Mouse (Mus musculus) MEL (cell line): Measurements from ENCODE around the gene Zcchc24. TPM values are rescaled to one million over a fixed set of nuclear protein-coding genes. Genes with fewer than 3 reads are reported as not detected.

Experiments used
- DNase-seq: peaks from one replicate; pipeline ENCODE4 v3.0.0; 2011; ENCODE audit warnings: low read depth, low spot score
- H3K27ac ChIP-seq: 2 replicates; pipeline ENCODE4 v1.5.1; 2012; ENCODE audit warnings: low read depth, mild to moderate bottlenecking, control low read depth, low read length, moderate library complexity; ENCODE audit not compliant: control insufficient read depth
- H3K27me3 ChIP-seq, 2 experiments: fragments of 150-350 bp in 1 of 2; sonication (generic) in 1 of 2; 2 replicates each; pipeline ENCODE4 v1.6.1; 2012; ENCODE audit warnings: low read length in 2 of 2, mild to moderate bottlenecking in 2 of 2, improper control_type of control experiment in 1 of 2, moderate library complexity in 1 of 2; ENCODE audit not compliant: insufficient read depth in 2 of 2, control insufficient read depth in 1 of 2
- H3K36me3 ChIP-seq, 2 experiments: 2 replicates each; pipeline ENCODE4 v1.6.1; 2012 to 2014; ENCODE audit warnings: low read length in 2 of 2, improper control_type of control experiment in 1 of 2, inconsistent platforms in 1 of 2, mild to moderate bottlenecking in 1 of 2; ENCODE audit not compliant: insufficient read depth in 2 of 2, control insufficient read depth in 1 of 2
- H3K4me1 ChIP-seq, 2 experiments: fragments of 150-350 bp in 1 of 2; sonication (generic) in 1 of 2; 2 replicates each; pipeline ENCODE4 v1.6.1; 2012; ENCODE audit warnings: low read length in 2 of 2, improper control_type of control experiment in 1 of 2, mild to moderate bottlenecking in 1 of 2; ENCODE audit not compliant: insufficient read depth in 2 of 2, control insufficient read depth in 1 of 2
- H3K4me3 ChIP-seq, 2 experiments: fragments of 150-350 bp in 1 of 2; sonication (generic) in 1 of 2; 2 replicates each; pipeline ENCODE4 v1.5.1; 2012; ENCODE audit warnings: low read depth in 2 of 2, low read length in 2 of 2, mild to moderate bottlenecking in 2 of 2, moderate library complexity in 2 of 2, control low read depth in 1 of 2, improper control_type of control experiment in 1 of 2; ENCODE audit not compliant: control insufficient read depth in 1 of 2, insufficient read depth in 1 of 2
- H3K79me2 ChIP-seq: 2 replicates; pipeline ENCODE4 v1.6.1; 2012; ENCODE audit warnings: mild to moderate bottlenecking, low read length, moderate library complexity; ENCODE audit not compliant: control insufficient read depth, poor library complexity, insufficient read depth
- H3K9ac ChIP-seq: 2 replicates; pipeline ENCODE4 v1.6.1; 2012; ENCODE audit warnings: low read depth, mild to moderate bottlenecking, control low read depth, low read length, moderate library complexity; ENCODE audit not compliant: control insufficient read depth, poor library complexity, severe bottlenecking
- H3K9me3 ChIP-seq: fragments of 150-350 bp; sonication (generic); replicated peaks from 2 replicates; pipeline ENCODE4 v1.6.1; 2012; ENCODE audit warnings: mild to moderate bottlenecking, low read length, improper control_type of control experiment, moderate library complexity; ENCODE audit not compliant: insufficient read depth
- BHLHE40 ChIP-seq: IDR thresholded peaks from 2 replicates; pipeline ENCODE4 v1.6.1; 2012; ENCODE audit warnings: low read depth, mild to moderate bottlenecking, inconsistent platforms, low read length, improper control_type of control experiment, borderline replicate concordance
- CHD2 ChIP-seq: IDR thresholded peaks from 2 replicates; pipeline ENCODE4 v1.6.1; 2011; ENCODE audit warnings: low read length, improper control_type of control experiment
- CTCF ChIP-seq, 3 experiments: IDR thresholded peaks in 2 of 3; conservative IDR thresholded peaks in 1 of 3; 2 replicates each; pipeline ENCODE4 v1.5.1; 2011 to 2012; ENCODE audit warnings: low read length in 3 of 3, low read depth in 2 of 3, mild to moderate bottlenecking in 2 of 3, improper control_type of control experiment in 1 of 3, inconsistent platforms in 1 of 3, mixed read lengths in 1 of 3, moderate library complexity in 1 of 3; ENCODE audit not compliant: control insufficient read depth in 1 of 3, insufficient read depth in 1 of 3, poor library complexity in 1 of 3, severe bottlenecking in 1 of 3
- EP300 ChIP-seq, 2 experiments: IDR thresholded peaks; 2 replicates each; pipeline ENCODE4 v1.6.1; 2011; ENCODE audit warnings: improper control_type of control experiment in 2 of 2, low read length in 2 of 2, low read depth in 1 of 2, mild to moderate bottlenecking in 1 of 2
- ETS1 ChIP-seq: IDR thresholded peaks from 2 replicates; pipeline ENCODE4 v1.6.1; 2012; ENCODE audit warnings: low read depth, mild to moderate bottlenecking, inconsistent platforms, low read length, improper control_type of control experiment, moderate library complexity
- GATA1 ChIP-seq: IDR thresholded peaks from 2 replicates; pipeline ENCODE4 v1.6.1; 2011; ENCODE audit warnings: low read depth, low read length, improper control_type of control experiment
- JUND ChIP-seq: IDR thresholded peaks from 2 replicates; pipeline ENCODE4 v1.6.1; 2011; ENCODE audit warnings: low read depth, mild to moderate bottlenecking, improper control_type of control experiment, low read length
- MAFK ChIP-seq: IDR thresholded peaks from 2 replicates; pipeline ENCODE4 v1.6.1; 2011; ENCODE audit warnings: low read depth, mild to moderate bottlenecking, low read length, improper control_type of control experiment, borderline replicate concordance
- MAX ChIP-seq: IDR thresholded peaks from 2 replicates; pipeline ENCODE4 v1.6.1; 2011; ENCODE audit warnings: low read length, improper control_type of control experiment
- MAZ ChIP-seq: IDR thresholded peaks from 2 replicates; pipeline ENCODE4 v1.6.1; 2012; ENCODE audit warnings: low read depth, mild to moderate bottlenecking, inconsistent platforms, low read length, improper control_type of control experiment
- MXI1 ChIP-seq: IDR thresholded peaks from 2 replicates; pipeline ENCODE4 v1.6.1; 2011; ENCODE audit warnings: mild to moderate bottlenecking, low read depth, low read length, improper control_type of control experiment
- MYB ChIP-seq: IDR thresholded peaks from 2 replicates; pipeline ENCODE4 v1.6.1; 2011; ENCODE audit warnings: mild to moderate bottlenecking, low read depth, low read length, improper control_type of control experiment
- NRF1 ChIP-seq: IDR thresholded peaks from 2 replicates; pipeline ENCODE4 v1.6.1; 2014; ENCODE audit warnings: low read depth, mild to moderate bottlenecking, inconsistent platforms, low read length, improper control_type of control experiment, moderate library complexity; ENCODE audit not compliant: poor library complexity, insufficient read depth, severe bottlenecking
- POLR2AphosphoS5 ChIP-seq: IDR thresholded peaks from 2 replicates; pipeline ENCODE4 v1.6.1; 2012; ENCODE audit warnings: low read depth, borderline replicate concordance, mild to moderate bottlenecking, inconsistent platforms, low read length, moderate library complexity, mixed read lengths
- RAD21 ChIP-seq: IDR thresholded peaks from 2 replicates; pipeline ENCODE4 v1.6.1; 2011; ENCODE audit warnings: mild to moderate bottlenecking, low read depth, low read length, improper control_type of control experiment
- RCOR1 ChIP-seq: IDR thresholded peaks from 2 replicates; pipeline ENCODE4 v1.6.1; 2012; ENCODE audit warnings: low read depth, mild to moderate bottlenecking, inconsistent platforms, low read length, improper control_type of control experiment
- TBP ChIP-seq: IDR thresholded peaks from 2 replicates; pipeline ENCODE4 v1.8.0; 2011; ENCODE audit warnings: low read depth, low read length, improper control_type of control experiment
- TCF12 ChIP-seq: IDR thresholded peaks from 2 replicates; pipeline ENCODE4 v1.6.1; 2014; ENCODE audit warnings: low read depth, mild to moderate bottlenecking, inconsistent platforms, low read length, improper control_type of control experiment, moderate library complexity
- UBTF ChIP-seq: IDR thresholded peaks from 2 replicates; pipeline ENCODE4 v1.6.1; 2012; ENCODE audit warnings: low read depth, mild to moderate bottlenecking, inconsistent platforms, low read length, improper control_type of control experiment, moderate library complexity, borderline replicate concordance; ENCODE audit not compliant: insufficient read depth
- USF2 ChIP-seq, 2 experiments: IDR thresholded peaks; 2 replicates each; pipeline ENCODE4 v1.6.1; 2011 to 2012; ENCODE audit warnings: improper control_type of control experiment in 2 of 2, low read length in 2 of 2, borderline replicate concordance in 1 of 2, inconsistent platforms in 1 of 2, low read depth in 1 of 2, mild to moderate bottlenecking in 1 of 2; ENCODE audit not compliant: insufficient read depth in 1 of 2
- ZKSCAN1 ChIP-seq: IDR thresholded peaks from 2 replicates; pipeline ENCODE4 v1.6.1; 2012; ENCODE audit warnings: low read depth, mild to moderate bottlenecking, inconsistent platforms, low read length, improper control_type of control experiment, moderate library complexity
- ZMIZ1 ChIP-seq: IDR thresholded peaks from 2 replicates; pipeline ENCODE4 v1.6.1; 2012; ENCODE audit warnings: low read depth, mild to moderate bottlenecking, inconsistent platforms, low read length, improper control_type of control experiment, moderate library complexity
- ZNF384 ChIP-seq: IDR thresholded peaks from 2 replicates; pipeline ENCODE4 v1.6.1; 2012; ENCODE audit warnings: low read depth, mild to moderate bottlenecking, inconsistent platforms, low read length, improper control_type of control experiment
- polyA plus RNA-seq, 2 experiments: library from polyadenylated mRNA; stranded (reverse) in 1 of 2; unstranded in 1 of 2; fragments of >175 nt in 1 of 2; fragments of >200 nt in 1 of 2; gene quantifications; 2 replicates each; pipeline versions ENCODE4 v1.2.1 to v1.2.4; 2012; ENCODE audit warnings: low replicate concordance in 2 of 2, low read depth in 1 of 2; ENCODE audit not compliant: insufficient read length in 2 of 2, insufficient read depth in 1 of 2, missing spikeins in 1 of 2
- total RNA-seq: library from RNA; depleted of rRNA; stranded (reverse); fragments of 300-350 nt; gene quantifications from 2 replicates; pipeline ENCODE4 v1.2.3, GENCODE M21; 2012

Gene Zcchc24
- total and polyA plus RNA-seq, 3 experiments = 2.3 to 8.7 TPM; not detected in 1

DNA sequence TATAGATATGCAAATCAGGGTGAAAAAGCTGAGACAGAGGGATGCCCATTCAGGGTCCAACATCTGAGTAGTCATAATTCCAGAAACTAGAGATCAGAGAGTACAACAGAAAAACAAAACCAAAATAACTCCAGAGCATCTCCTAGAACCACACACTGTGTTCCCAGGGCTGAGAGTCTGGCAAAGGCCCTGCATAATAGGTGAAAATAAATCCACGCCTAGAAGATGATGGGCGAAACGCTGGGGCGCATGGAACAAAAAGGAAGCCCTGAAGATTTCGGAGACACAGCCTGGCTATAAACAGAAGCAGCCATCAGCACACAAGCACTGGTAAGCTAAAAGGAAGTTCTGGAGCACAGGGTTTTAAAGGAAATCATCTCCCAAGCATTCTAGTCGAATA, 26.2 kb upstream of the Zcchc24 start:
- no peak for TF ChIP-seq MAZ
- no peak for TF ChIP-seq MAFK
- no peak for TF ChIP-seq JUND
- no peak for TF ChIP-seq TBP
- TF ChIP-seq ETS1 = no peak
- TF ChIP-seq POLR2AphosphoS5 = no peak
- TF ChIP-seq MAX = no peak
- no peak for TF ChIP-seq BHLHE40
- no peak for TF ChIP-seq ZNF384
- TF ChIP-seq EP300 (IDR thresholded peaks at IDR 0.05; ENCODE audit: low read depth in 1 of 2, low read length in 2 of 2) = no peak
- no peak for TF ChIP-seq UBTF
- no peak for TF ChIP-seq NRF1
- TF ChIP-seq MYB = no peak
- Histone ChIP-seq H3K27me3 (peaks cover 0 to 3% of the 10 kb centered on the region in 2 experiments; a peak in 1 of 4 replicates), H3K4me3 (no peak overlapping the region), H3K9ac (no peak overlapping the region), H3K79me2 (no peaks in the 10 kb centered on the region), H3K36me3 (peaks cover 0 to 5% of the 10 kb centered on the region in 2 experiments; a peak in 1 of 4 replicates), H3K9me3 (no peaks in the 10 kb centered on the region), H3K4me1 (peaks cover 10 to 12% of the 10 kb centered on the region in 2 experiments; a peak in 3 of 4 replicates), H3K27ac (no peak overlapping the region)
- DNase-seq = no peak

DNA sequence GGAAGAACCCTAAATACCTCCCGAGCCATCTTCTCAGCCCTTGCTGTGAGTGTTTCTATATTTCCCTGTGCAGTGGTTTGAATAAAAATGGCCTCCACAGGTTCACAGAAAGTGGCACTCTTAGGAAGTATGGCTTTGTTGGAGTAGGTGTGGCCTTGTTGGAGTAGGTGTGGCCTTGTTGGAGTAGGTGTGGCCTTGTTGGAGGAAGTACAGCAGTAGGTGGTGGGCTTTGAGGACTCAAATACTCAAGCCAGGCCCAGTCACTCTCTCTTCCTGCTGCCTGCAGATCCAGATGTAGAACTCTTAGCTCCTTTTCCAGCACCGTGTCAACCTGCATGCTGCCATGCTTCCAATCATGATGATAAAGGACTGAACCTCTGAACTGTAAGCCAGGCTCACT, 25.5 kb upstream of the Zcchc24 start:
- no peaks in the 10 kb centered on the region for H3K9me3 ChIP-seq
- H3K79me2 ChIP-seq = no peaks in the 10 kb centered on the region
- H3K27ac ChIP-seq = no peak overlapping the region
- no peak overlapping the region for H3K9ac ChIP-seq
- peaks cover 0 to 7% of the 10 kb centered on the region in 2 experiments; a peak in 2 of 4 replicates for H3K36me3 ChIP-seq
- H3K4me3 ChIP-seq = no peak overlapping the region
- H3K27me3 ChIP-seq = peaks cover 0 to 3% of the 10 kb centered on the region in 2 experiments; a peak in 1 of 4 replicates
- no peak for TF ChIP-seq BHLHE40
- TF ChIP-seq USF2 (IDR thresholded peaks at IDR 0.05; ENCODE audit: borderline replicate concordance in 1 of 2, insufficient read depth in 1 of 2, low read depth in 1 of 2, low read length in 2 of 2) = no peak
- no peak for TF ChIP-seq MAFK
- TF ChIP-seq MYB = no peak
- TF ChIP-seq MXI1 = no peak
- TF ChIP-seq RAD21 = no peak
- TF ChIP-seq CHD2 = no peak
- TF ChIP-seq ZMIZ1 = no peak
- TF ChIP-seq RCOR1 = no peak
- TF ChIP-seq GATA1 = no peak
- TF ChIP-seq CTCF (IDR thresholded peaks at IDR 0.05 in 2 of 3, conservative IDR thresholded peaks at IDR 0.05 in 1 of 3; ENCODE audit: control insufficient read depth in 1 of 3, insufficient read depth in 1 of 3, low read depth in 2 of 3, low read length in 3 of 3, poor library complexity in 1 of 3, severe bottlenecking in 1 of 3) = no peak
- TF ChIP-seq TCF12 = no peak
- no peak for TF ChIP-seq UBTF
- no peak for TF ChIP-seq MAX
- no peak for TF ChIP-seq ZKSCAN1
- no peak for TF ChIP-seq NRF1
- peaks cover 12 to 15% of the 10 kb centered on the region in 2 experiments; a peak in 3 of 4 replicates for H3K4me1 ChIP-seq
- peak; percentile 17 for DNase-seq
